Mouse (Mus musculus): ENCODE measurements around the gene Cog1. TPM values are rescaled to one million over a fixed set of nuclear protein-coding genes. Genes with fewer than 3 reads are reported as not detected.
"Not testable (repeated sequence)": the region's sequence is repeated elsewhere in the genome, so short reads cannot be mapped to it uniquely, and the experiment has no call there.

Cog1 gene
- total RNA-seq, 2 experiments from 2014 or later, result 20.1 to 25.0 TPM

DNA sequence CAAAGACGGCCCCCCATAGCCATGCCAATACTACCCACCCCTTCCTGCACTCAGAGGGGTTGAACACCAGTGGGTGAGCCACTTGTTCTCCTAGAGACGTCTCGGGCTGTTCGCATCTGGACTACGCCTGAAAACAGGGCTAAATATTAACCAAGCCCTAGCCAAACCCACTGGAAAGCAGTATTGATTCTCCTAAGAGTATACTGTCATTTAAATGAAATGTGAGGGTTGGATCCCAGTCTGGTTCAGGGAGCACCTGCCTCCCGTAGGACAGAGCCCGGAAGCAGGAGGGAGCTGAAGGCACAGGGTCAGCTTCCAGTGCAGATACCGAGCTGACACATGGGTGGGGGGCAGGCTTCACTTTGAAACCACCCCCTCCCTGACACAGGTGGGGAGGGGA lies 17.1 kb upstream of the Cog1 start:
- no peak for DNase-seq

DNA sequence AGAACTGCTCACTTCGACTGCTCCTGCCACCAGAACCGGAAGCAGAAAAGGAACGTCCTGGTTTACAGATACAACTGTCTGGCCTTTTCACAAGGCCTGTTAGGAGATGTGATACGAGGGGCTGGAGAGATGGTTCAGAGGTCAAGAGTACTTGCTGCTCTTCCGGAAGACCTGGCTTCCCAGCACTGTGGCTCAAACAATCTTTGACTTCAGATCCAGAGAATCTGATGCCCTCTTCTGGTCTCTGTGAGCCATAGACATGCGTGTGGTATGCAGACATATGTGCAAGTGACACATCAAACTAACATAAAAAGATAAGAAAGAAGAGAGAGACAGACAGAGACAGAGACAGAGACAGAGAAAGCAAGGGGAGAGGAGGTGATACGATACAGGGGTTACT lies 16.7 kb upstream of the Cog1 start:
- no peak for DNase-seq

DNA sequence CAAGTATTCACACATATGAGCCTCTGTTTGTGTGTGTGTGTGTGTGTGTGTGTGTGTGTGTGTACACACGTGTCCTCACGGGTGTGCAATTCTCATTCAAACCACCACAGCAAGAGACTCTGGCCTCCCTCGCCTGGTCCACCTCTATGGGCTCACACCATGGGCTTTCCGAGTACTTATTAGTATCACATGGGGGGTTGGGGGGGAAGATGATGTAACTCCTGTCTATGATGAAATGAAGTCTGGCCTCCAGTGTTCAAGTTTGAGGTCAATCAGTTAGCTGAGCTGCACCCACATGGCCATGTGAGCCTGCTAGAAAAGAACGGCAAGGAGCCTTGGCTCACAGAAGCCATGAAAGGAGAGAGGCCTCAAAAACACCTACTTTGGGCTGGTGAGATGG lies 15.6 kb upstream of the Cog1 start:
- no peak for DNase-seq

DNA sequence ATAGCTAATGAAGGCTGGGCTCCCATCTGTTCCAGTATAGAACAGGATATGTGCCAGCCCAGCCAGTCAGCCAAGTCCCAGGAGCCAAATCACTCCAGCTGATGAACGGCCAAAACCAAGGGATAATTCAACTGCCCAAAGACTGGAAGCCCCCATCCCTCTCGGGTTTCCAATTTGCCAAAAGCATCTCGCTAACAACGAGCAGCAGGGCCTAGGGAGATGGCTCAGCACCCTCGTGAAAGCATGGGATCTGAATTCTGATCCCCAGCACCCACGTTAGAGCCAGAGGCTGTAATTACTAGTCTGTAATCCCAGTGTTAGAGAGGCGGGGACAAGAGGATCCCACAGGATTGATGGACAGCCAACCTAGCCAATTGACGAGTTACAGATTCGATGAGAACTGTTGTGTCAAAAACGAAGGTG lies 14.3 kb upstream of the Cog1 start:
- DNase-seq, result no peak

DNA sequence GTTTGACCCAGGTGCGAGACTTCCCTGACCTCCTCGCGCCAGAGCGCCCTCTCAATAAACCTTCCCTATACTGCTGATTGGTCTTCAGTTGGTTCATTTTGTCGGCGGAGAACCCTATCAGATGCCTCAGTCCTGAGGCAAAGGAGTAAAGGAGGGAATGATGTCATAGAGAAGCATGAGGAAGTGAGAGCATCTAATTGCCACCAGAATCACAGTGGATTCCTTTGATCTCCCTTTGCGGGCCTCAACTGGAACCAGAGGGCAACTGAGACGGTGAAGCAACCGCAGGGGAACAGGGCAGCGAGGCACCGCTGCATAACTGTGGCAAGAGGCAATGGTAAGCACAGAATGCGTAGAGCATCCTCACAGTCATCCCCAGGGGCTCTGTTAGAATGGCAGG lies 10.3 kb upstream of the Cog1 start:
- no peak for DNase-seq

DNA sequence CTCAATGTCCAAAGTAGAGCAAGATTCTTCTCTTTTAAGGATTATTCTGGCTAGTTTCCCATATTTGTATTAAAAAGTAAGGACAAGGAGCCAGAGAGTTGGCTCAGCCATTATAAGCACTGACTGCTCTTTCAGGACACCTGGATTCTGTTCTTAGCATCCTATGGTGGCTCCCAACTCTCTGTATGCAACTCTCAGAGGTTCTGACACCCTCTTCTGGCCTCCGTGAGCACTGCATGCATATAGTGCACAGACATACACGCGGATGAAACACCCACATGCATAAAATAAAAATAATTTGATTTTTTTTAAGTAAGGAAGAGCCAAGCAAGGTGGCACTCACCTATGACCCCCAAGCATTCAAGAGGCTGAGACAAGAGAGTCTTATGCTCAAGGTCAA lies 3.8 kb upstream of the Cog1 start:
- DNase-seq, result no peak

DNA sequence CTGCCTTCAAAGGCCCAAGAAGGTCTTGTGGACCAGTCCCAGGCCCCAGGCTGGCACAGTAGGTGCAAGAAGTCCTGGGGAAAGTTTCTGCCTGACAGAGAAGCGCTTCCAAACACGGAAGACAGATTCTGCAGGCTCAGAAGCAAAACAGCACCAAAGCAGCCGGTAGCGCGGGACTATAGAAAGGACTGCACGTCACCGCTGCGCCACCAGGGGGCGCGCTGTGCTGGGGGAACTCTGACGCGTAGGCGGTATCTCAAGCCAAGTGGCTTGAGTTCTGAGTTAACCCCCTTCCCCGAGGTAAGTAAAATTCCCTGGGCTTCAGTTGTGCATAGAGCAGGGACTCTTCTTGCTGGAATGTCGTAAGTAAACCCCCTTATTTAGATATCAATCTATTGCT lies 817 bp upstream of the Cog1 start:
- DNase-seq, result peak; percentile 94

DNA sequence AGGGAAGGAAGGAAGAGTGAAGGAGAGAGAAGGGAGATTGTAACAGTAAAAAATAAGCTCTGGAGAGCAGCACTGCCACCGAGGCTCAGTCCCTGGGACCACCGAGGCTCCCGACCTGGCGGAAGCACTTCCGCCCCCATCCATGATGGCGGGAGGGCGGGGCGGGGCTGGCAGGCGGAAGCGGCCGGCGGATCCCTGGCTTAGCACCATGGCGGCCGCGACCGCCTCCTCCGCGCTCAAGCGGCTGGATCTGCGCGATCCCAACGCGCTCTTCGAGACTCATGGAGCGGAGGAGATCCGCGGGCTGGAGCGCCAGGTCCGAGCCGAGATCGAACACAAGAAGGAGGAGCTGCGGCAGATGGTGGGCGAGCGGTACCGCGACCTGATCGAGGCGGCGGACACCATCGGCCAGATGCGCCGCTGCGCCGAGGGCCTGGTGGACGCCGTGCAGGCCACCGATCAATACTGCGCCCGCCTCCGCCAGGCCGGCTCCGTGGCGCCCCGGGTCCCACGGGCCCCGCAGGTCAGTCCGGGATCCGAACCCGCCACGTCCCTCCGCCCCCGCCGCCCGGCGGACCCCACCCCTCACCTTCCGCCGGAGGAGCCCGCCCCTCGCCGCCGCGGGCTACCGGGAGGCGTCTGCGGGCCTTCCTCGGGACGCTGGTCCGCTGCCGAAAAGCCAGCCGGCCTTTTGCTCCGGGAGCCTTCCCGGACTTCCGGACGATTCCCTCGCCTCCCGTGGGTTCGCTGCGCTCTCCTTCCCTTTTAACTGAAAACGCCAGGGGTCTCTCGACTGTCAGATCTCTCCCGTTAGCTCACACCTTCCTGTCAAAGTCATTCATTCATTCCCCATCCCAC lies 613 bp downstream of the Cog1 start, which contains the start of gene Slc39a11:
Gene Slc39a11 (minus strand): TSS at position 727 of the 858 bp plus-strand sequence.
- DNase-seq, result peak; percentile 76

DNA sequence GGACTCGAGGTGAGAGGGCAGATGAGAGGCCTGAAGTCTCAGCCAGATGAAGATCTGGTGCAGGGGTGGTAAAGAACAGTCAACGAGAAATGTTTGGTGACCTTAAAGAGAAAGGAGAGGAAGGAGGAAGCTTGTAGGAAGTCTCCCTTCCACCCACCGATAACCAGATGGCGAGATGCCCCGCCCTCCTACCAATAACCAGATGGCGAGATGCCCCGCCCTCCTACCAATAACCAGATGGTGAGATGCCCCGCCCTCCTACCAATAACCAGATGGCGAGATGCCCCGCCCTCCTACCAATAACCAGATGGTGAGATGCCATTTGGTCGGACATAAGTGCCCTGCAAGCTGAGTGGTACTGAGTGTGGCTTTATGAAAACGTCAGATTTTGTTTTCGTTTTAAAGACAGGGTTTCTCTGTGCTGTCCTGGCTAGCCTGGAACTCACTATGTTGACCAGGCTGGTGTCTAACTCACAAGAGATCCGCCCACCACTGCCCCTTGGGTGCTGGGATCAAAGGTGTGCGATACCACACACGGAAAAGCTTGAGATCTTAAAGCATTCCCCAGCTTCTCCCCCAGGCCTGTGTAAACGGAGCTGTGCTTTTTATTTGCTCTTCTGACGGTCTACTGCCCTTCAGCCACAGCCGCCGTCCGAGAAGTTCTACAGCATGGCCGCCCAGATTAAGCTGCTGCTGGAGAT lies 2.4 kb downstream of the Cog1 start:
- DNase-seq, result no peak

DNA sequence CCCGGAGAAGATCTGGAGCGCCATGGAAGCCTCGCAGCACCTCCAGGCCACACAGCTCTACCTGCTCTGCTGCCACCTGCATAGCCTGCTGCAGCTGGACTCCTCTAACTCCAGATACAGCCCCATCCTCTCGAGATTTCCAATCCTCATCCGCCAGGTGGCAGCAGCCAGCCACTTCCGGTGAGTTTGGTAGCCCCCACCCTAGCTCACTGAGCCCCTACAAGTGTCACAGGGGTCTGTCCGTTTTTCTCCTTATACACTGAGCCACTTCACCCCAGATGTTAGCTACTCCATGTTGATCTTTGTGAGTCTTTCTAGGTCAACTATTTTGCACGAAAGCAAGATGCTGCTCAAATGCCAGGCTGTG lies 2.9 kb downstream of the Cog1 start:
- DNase-seq, result peak; percentile 45

DNA sequence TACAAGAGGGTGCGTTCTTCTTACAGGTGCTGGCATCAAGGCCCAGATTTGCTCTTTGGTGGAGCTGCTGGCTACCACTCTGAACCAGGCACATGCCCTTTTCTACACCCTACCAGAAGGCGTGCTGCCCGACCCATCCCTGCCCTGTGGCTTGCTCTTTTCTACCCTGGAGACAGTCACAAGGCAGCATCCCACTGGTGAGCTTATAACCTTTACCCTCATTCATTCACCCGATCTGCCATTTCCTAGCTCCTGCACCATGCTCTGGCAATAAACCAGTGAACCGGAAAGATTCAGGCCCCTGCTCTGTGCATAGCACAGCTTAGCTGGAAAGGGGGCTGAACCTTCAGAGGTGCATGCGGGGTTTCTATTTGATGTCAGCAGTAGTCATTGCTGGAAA lies 3.5 kb downstream of the Cog1 start:
- DNase-seq, result no peak

DNA sequence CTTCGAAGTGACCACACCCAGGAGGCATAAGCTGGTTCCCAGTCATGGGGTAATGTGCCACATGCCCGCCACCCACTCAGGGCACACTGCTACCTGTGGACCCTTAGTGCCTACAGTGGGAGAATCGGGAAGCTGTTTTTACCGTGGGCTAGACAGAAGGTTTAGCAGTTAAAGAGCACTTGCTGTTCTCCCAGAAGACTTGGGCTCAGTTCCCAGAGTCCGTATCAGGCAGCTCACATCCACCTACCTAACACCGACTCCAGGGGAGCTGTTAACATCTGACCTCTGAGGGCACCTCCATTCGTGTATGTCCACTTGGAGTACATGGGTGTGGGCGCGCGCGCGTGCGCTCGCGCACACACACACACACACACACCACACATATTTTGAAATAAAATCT lies 5.1 kb downstream of the Cog1 start:
- no peak for DNase-seq

DNA sequence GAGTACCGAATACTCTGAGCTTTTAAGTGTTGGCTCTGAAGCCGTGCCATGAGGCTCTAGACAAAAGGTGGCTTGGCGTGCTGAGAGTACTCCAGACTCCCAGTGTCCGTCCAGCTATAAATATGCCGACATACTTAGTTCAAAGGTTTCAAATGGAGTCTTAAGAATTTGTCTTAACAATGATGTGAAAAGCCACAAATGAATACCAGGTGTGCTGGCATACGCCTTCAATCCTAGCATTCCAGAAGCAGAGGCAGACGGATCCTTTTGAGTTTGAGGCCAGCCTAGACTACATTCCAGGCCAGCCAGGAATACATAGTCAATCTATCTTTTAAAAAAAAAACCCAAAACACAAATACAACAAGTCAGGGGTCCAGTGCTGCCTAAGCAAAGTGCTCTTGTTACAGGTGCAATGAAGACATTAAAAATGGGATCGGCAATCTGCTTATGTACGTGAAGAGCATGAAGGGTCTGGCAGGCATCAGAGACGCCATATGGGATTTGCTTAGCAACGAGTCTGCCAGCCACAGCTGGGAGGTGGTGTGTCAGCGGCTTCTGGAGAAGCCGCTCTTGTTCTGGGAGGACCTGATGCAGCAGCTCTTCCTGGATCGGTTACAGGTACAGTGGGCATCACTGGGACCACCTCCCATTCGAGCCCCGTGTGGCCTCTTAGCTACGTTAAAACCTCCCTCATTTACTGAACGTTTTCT lies 5.7 kb downstream of the Cog1 start:
- no peak for DNase-seq

DNA sequence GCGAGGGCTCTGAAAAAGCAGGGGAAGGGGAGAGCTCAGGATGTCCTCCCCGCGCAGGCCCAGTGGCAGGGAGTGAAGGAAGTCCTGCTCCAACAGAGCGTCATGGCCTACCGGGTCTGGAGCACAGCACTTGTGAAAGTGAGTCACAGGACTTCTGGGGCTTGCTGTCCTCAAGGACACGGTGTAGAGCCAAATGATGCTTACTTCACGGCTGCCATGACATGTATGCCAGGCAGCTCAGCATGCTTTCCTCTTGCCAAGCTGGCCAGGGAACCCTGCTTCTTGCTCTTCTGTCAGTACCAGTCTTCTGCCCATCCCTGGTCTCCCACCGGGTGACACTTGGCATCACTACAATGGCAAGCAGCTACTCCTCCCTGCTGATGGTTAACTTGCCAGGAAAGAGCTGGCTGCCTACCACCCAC lies 7.6 kb downstream of the Cog1 start:
- no peak for DNase-seq

DNA sequence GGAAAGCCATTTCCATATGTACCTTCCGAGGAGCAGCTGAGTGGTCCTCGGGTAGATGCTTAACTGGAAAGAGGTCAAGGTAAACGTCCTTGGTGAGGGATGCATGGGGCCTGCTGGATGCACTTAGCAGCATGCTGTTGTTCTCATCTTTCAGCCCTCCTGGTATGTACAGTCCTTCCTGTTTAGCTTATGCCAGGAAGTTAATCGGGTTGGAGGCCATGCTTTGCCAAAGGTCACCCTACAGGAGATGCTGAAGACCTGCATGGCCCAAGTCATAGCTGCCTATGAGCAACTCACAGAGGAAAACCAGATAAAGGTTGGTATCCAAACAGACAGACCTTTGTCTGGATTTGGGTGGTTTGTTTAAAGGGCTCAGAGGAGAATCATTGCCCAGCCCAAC lies 8.3 kb downstream of the Cog1 start:
- DNase-seq, result no peak

DNA sequence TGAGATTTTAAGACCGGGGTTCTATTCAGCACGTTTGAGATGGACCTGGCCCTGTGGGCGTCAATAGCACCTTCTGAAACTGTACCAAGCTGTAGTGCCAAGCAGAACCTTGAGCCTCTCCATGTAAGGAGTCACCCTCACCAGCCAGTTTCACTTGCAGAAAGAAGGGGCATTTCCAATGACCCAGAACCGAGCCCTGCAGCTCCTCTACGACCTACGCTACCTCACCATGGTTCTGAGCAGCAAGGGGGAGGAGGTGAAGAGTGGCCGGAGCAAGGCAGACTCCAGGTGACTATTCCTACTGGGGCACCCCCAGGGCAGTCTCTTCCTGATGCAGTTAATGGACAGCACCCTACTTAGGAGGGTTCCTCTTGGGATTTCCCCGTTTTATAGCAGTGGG lies 9.3 kb downstream of the Cog1 start:
- DNase-seq, result no peak

DNA sequence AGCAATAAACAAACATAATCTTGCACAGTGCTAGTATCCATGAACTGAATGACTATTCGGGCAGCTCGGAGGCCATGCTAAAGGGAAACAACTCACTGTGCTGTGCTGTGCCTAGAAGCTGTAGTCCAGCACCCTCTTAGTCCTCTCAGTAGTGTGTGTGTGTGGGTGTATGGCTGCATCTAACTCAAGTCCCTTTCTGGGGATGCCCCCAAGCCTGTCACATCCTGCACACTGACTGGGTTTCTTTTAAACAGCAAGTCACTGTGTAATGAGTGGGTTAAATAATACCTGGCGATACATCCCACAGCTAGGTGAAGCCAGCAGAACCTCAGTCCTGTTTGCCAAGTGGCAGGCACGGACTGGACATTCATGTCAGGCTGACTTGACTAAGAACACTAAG lies 9.8 kb downstream of the Cog1 start:
- no peak for DNase-seq

DNA sequence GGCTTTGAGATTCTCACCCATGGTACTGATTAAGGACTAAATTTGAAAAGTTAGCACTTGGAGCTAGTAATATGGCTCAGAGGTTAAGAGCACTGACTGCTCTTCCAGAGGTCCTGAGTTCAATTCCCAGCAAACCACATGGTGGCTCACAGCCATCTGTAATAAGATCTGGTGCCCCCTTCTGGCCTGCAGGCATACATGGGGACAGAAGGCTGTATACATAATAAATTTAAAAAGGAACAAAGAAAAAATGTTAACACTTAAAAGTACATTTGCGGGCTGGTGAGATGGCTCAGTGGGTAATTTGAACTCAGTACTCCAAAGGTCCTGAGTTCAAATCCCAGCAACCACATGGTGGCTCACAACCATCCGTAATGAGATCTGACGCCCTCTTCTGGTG lies 11.2 kb downstream of the Cog1 start:
- not testable (repeated sequence) for DNase-seq

DNA sequence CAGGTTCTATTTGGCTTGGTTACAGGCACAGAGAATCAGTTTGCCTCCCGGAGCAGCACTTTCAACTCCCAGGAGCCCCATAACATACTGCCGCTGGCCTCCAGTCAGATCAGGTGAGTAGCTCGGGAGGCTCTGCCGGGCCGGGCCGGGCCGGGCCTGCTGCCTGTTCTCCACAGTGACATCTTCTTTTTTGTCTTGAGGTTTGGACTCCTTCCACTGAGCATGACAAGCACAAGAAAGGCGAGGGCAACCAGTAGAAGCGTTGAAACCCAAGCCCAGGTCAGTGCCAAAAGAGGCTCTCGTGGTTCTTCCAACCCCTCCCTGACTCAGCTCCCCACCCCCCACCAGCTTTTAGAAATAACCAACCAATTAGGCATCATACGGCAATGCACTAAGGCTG lies 12.0 kb downstream of the Cog1 start:
- DNase-seq, result no peak

DNA sequence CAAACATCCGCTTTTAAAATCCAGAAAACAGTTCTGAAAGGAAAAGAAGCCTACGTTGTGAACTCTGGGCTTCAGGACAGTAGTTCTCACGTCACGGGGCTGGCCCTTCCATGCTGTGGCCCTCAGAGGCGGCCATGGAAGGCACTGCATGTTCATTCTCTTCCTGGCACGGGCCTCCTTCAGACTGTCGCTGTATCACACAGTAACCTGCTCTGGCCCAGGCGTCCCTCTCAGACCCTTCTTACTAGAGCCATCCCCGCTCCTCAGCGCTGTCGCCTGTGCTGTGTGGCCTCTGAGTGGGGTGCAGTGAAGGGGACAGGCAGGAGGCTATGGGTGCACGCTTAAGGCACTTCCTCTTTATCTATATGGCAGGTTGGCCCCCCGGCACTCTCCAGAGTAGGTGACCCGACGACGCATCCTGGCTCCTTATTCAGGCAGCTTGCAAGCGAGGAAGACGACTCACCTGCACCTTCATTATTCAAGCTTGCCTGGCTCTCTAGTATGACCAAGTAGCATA lies 12.9 kb downstream of the Cog1 start:
- DNase-seq, result no peak

DNA sequence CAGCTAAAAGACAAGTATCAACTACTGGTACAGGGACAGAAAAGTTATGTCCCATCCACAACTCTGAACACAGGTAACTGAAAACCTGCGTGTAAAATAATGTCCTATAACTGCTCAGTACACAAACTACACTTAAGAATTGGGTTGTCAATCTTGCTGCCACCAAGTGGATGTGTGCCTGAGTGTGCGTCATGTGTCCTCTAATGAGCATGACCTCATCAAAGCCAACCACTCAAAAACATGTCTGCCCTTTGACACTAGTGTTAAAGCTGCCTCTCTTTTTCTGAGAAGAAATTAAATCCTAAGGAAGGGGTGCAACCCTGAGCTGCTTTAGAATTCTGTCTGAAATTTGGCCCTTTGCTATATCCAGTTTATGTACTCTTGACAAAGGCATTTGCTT lies 15.3 kb downstream of the Cog1 start:
- no peak for DNase-seq

DNA sequence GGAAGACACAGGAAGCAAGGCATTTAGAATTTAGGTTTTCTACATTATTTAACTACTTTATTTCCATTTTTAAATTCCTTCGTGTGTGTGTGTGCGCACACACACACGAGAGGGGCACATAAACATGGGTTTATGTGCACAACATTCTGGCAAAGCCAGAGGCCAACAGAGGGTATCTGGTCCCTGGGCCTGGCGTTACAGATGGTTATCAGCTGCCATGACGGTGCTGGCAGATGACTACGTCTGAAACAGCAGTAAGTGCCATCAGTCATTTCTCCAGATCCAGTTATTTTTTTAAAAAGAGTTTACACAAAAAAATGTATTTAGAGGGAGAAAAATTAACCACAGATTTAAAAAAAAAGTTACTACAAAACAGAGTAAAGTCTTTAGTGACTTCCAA lies 17.2 kb downstream of the Cog1 start:
- no peak for DNase-seq

DNA sequence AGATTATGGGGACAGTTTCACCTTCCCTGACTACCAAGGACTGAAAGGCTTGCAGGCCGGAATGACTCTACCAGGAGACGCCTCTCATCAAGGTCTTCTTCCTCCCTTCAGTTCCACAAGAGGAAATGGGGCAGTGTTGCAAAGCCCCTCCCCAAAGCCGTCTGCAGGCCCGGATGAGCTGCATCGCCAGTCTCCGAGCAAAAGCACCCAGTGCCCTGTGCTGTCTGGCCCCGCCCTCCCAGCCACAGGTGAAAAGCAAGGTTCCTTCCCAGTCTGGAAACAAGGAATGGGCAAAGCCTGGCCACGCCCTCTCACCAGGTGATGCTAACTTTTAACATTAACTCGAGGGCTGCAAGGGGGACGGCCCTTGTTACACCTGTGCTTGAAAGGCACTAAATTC lies 17.7 kb downstream of the Cog1 start:
- no peak for DNase-seq
